Mouse (Mus musculus): Measurements from ENCODE around the gene Bcl2l10. TPM values are rescaled to one million over a fixed set of nuclear protein-coding genes. Genes with fewer than 3 reads are reported as not detected.
"Not testable (repeated sequence)": the region's sequence is repeated elsewhere in the genome, so short reads cannot be mapped to it uniquely, and the experiment has no call there.

Bcl2l10 gene
- total RNA-seq, 1 experiment from 2014 or later: not detected

- no peak for ATAC-seq (ENCODE audit: extremely low read depth, insufficient number of reproducible peaks, low FRiP score, poor library complexity, severe bottlenecking)
Measured at GRCm38 (mm10) chr9:75330821-75331220, 16.7 kb upstream of the Bcl2l10 start.

- ATAC-seq (ENCODE audit: extremely low read depth, insufficient number of reproducible peaks, low FRiP score, poor library complexity, severe bottlenecking): no peak
Measured at GRCm38 (mm10) chr9:75334440-75334839, 13.1 kb upstream of the Bcl2l10 start.

GRCm38 (mm10) chr9:75338016-75338415 is 9.5 kb upstream of the Bcl2l10 start:
- ATAC-seq (ENCODE audit: extremely low read depth, insufficient number of reproducible peaks, low FRiP score, poor library complexity, severe bottlenecking): no peak

- no peak for ATAC-seq (ENCODE audit: extremely low read depth, insufficient number of reproducible peaks, low FRiP score, poor library complexity, severe bottlenecking)
Measured at GRCm38 (mm10) chr9:75342433-75342832, 5.1 kb upstream of the Bcl2l10 start.

GRCm38 (mm10) chr9:75348066-75348465 is 508 bp downstream of the Bcl2l10 start:
- ATAC-seq (ENCODE audit: extremely low read depth, insufficient number of reproducible peaks, low FRiP score, poor library complexity, severe bottlenecking): no peak

GRCm38 (mm10) chr9:75348641-75349040 is 1.1 kb downstream of the Bcl2l10 start:
- no peak for ATAC-seq (ENCODE audit: extremely low read depth, insufficient number of reproducible peaks, low FRiP score, poor library complexity, severe bottlenecking)

GRCm38 (mm10) chr9:75353094-75353493 is 5.5 kb downstream of the Bcl2l10 start:
- ATAC-seq (ENCODE audit: extremely low read depth, insufficient number of reproducible peaks, low FRiP score, poor library complexity, severe bottlenecking): no peak

GRCm38 (mm10) chr9:75355783-75356182 is 8.2 kb downstream of the Bcl2l10 start:
- no peak for ATAC-seq (ENCODE audit: extremely low read depth, insufficient number of reproducible peaks, low FRiP score, poor library complexity, severe bottlenecking)

GRCm38 (mm10) chr9:75357087-75357654 is 9.6 kb downstream of the Bcl2l10 start:
- no peak for ATAC-seq (ENCODE audit: extremely low read depth, insufficient number of reproducible peaks, low FRiP score, poor library complexity, severe bottlenecking)

- ATAC-seq (ENCODE audit: extremely low read depth, insufficient number of reproducible peaks, low FRiP score, poor library complexity, severe bottlenecking): peak; percentile 79
Measured at GRCm38 (mm10) chr9:75361699-75362098, 14.1 kb downstream of the Bcl2l10 start.

- no peak for ATAC-seq (ENCODE audit: extremely low read depth, insufficient number of reproducible peaks, low FRiP score, poor library complexity, severe bottlenecking)
Measured at GRCm38 (mm10) chr9:75362201-75362600, 14.6 kb downstream of the Bcl2l10 start.

GRCm38 (mm10) chr9:75363001-75363400 is 15.4 kb downstream of the Bcl2l10 start:
- no peak for ATAC-seq (ENCODE audit: extremely low read depth, insufficient number of reproducible peaks, low FRiP score, poor library complexity, severe bottlenecking)

- not testable (repeated sequence) for ATAC-seq (ENCODE audit: extremely low read depth, insufficient number of reproducible peaks, low FRiP score, poor library complexity, severe bottlenecking)
Measured at GRCm38 (mm10) chr9:75363702-75364101, 16.1 kb downstream of the Bcl2l10 start.

- ATAC-seq (ENCODE audit: extremely low read depth, insufficient number of reproducible peaks, low FRiP score, poor library complexity, severe bottlenecking): no peak
Measured at GRCm38 (mm10) chr9:75365195-75365594, 17.6 kb downstream of the Bcl2l10 start.

- ATAC-seq (ENCODE audit: extremely low read depth, insufficient number of reproducible peaks, low FRiP score, poor library complexity, severe bottlenecking): no peak
Measured at GRCm38 (mm10) chr9:75366191-75366590, 18.6 kb downstream of the Bcl2l10 start.

GRCm38 (mm10) chr9:75368779-75369178 is 21.2 kb downstream of the Bcl2l10 start:
- ATAC-seq (ENCODE audit: extremely low read depth, insufficient number of reproducible peaks, low FRiP score, poor library complexity, severe bottlenecking): no peak

GRCm38 (mm10) chr9:75375606-75376005 is 28.0 kb downstream of the Bcl2l10 start:
- no peak for ATAC-seq (ENCODE audit: extremely low read depth, insufficient number of reproducible peaks, low FRiP score, poor library complexity, severe bottlenecking)

- no peak for ATAC-seq (ENCODE audit: extremely low read depth, insufficient number of reproducible peaks, low FRiP score, poor library complexity, severe bottlenecking)
Measured at GRCm38 (mm10) chr9:75376428-75376827, 28.9 kb downstream of the Bcl2l10 start.

GRCm38 (mm10) chr9:75378774-75379173 is 31.2 kb downstream of the Bcl2l10 start:
- ATAC-seq (ENCODE audit: extremely low read depth, insufficient number of reproducible peaks, low FRiP score, poor library complexity, severe bottlenecking): no peak

- ATAC-seq (ENCODE audit: extremely low read depth, insufficient number of reproducible peaks, low FRiP score, poor library complexity, severe bottlenecking): no peak
Measured at GRCm38 (mm10) chr9:75382825-75383224, 35.3 kb downstream of the Bcl2l10 start.

GRCm38 (mm10) chr9:75383785-75384184 is 36.2 kb downstream of the Bcl2l10 start:
- no peak for ATAC-seq (ENCODE audit: extremely low read depth, insufficient number of reproducible peaks, low FRiP score, poor library complexity, severe bottlenecking)
